Mouse (Mus musculus): ENCODE measurements around the gene Cxcr4. TPM values are rescaled to one million over a fixed set of nuclear protein-coding genes. Genes with fewer than 3 reads are reported as not detected.
"Not testable (repeated sequence)": the region's sequence is repeated elsewhere in the genome, so short reads cannot be mapped to it uniquely, and the experiment has no call there.

Cxcr4 gene
- polyA plus RNA-seq, 1 experiment: 96.9 TPM

- no peak for DNase-seq (ENCODE audit: low read depth)
- no peak for TF ChIP-seq POLR2A (IDR thresholded peaks at IDR 0.05; ENCODE audit: borderline replicate concordance, extremely low read depth, insufficient read depth, insufficient read length, poor library complexity, severe bottlenecking)
- TF ChIP-seq CTCF (IDR thresholded peaks at IDR 0.05; ENCODE audit: borderline replicate concordance, extremely low read depth, insufficient read depth, insufficient read length): no peak
Observed at GRCm38 (mm10) chr1:128586162-128586927, 5.7 kb downstream of the Cxcr4 start.

GRCm38 (mm10) chr1:128585396-128586161 is 6.5 kb downstream of the Cxcr4 start:
- DNase-seq (ENCODE audit: low read depth): peak; percentile 93
- no peak for TF ChIP-seq CTCF (IDR thresholded peaks at IDR 0.05; ENCODE audit: borderline replicate concordance, extremely low read depth, insufficient read depth, insufficient read length)
- no peak for TF ChIP-seq POLR2A (IDR thresholded peaks at IDR 0.05; ENCODE audit: borderline replicate concordance, extremely low read depth, insufficient read depth, insufficient read length, poor library complexity, severe bottlenecking)

- DNase-seq (ENCODE audit: low read depth): not testable (repeated sequence)
Observed at GRCm38 (mm10) chr1:128584716-128585115, 7.4 kb downstream of the Cxcr4 start.

GRCm38 (mm10) chr1:128583279-128583872 is 8.7 kb downstream of the Cxcr4 start:
- peak; percentile 85 for DNase-seq (ENCODE audit: low read depth)
- TF ChIP-seq POLR2A (IDR thresholded peaks at IDR 0.05; ENCODE audit: borderline replicate concordance, extremely low read depth, insufficient read depth, insufficient read length, poor library complexity, severe bottlenecking) (no peak), CTCF (IDR thresholded peaks at IDR 0.05; ENCODE audit: borderline replicate concordance, extremely low read depth, insufficient read depth, insufficient read length) (no peak)

GRCm38 (mm10) chr1:128580321-128580720 is 11.8 kb downstream of the Cxcr4 start:
- no peak for DNase-seq (ENCODE audit: low read depth)
- TF ChIP-seq CTCF (IDR thresholded peaks at IDR 0.05; ENCODE audit: borderline replicate concordance, extremely low read depth, insufficient read depth, insufficient read length) (no peak), POLR2A (IDR thresholded peaks at IDR 0.05; ENCODE audit: borderline replicate concordance, extremely low read depth, insufficient read depth, insufficient read length, poor library complexity, severe bottlenecking) (no peak)

GRCm38 (mm10) chr1:128578454-128578853 is 13.6 kb downstream of the Cxcr4 start:
- DNase-seq (ENCODE audit: low read depth): peak; percentile 75
- TF ChIP-seq POLR2A (IDR thresholded peaks at IDR 0.05; ENCODE audit: borderline replicate concordance, extremely low read depth, insufficient read depth, insufficient read length, poor library complexity, severe bottlenecking) (no peak), CTCF (IDR thresholded peaks at IDR 0.05; ENCODE audit: borderline replicate concordance, extremely low read depth, insufficient read depth, insufficient read length) (no peak)

GRCm38 (mm10) chr1:128575096-128575495 is 17.0 kb downstream of the Cxcr4 start:
- TF ChIP-seq CTCF (IDR thresholded peaks at IDR 0.05; ENCODE audit: borderline replicate concordance, extremely low read depth, insufficient read depth, insufficient read length): no peak
- TF ChIP-seq POLR2A (IDR thresholded peaks at IDR 0.05; ENCODE audit: borderline replicate concordance, extremely low read depth, insufficient read depth, insufficient read length, poor library complexity, severe bottlenecking): no peak
- no peak for DNase-seq (ENCODE audit: low read depth)

- DNase-seq (ENCODE audit: low read depth): no peak
- TF ChIP-seq CTCF (IDR thresholded peaks at IDR 0.05; ENCODE audit: borderline replicate concordance, extremely low read depth, insufficient read depth, insufficient read length): no peak
- TF ChIP-seq POLR2A (IDR thresholded peaks at IDR 0.05; ENCODE audit: borderline replicate concordance, extremely low read depth, insufficient read depth, insufficient read length, poor library complexity, severe bottlenecking): no peak
Observed at GRCm38 (mm10) chr1:128571033-128571432, 21.1 kb downstream of the Cxcr4 start.

- TF ChIP-seq POLR2A (IDR thresholded peaks at IDR 0.05; ENCODE audit: borderline replicate concordance, extremely low read depth, insufficient read depth, insufficient read length, poor library complexity, severe bottlenecking): no peak
- TF ChIP-seq CTCF (IDR thresholded peaks at IDR 0.05; ENCODE audit: borderline replicate concordance, extremely low read depth, insufficient read depth, insufficient read length): no peak
Observed at GRCm38 (mm10) chr1:128569992-128570648, 22.0 kb downstream of the Cxcr4 start.

GRCm38 (mm10) chr1:128567224-128568197 is 24.6 kb downstream of the Cxcr4 start:
- TF ChIP-seq POLR2A (IDR thresholded peaks at IDR 0.05; ENCODE audit: borderline replicate concordance, extremely low read depth, insufficient read depth, insufficient read length, poor library complexity, severe bottlenecking): no peak
- peak; percentile 75 for DNase-seq (ENCODE audit: low read depth)

More at GRCm38 (mm10) chr1:128569992-128570648, 22.0 kb downstream of the Cxcr4 start:
- no peak for DNase-seq (ENCODE audit: low read depth)
